In genomic region chr8:104380269-104380668, GRCm38 (mm10) we compare ENCODE assay signal across 29 mouse cellular contexts. TPM values are rescaled to one million over a fixed set of nuclear protein-coding genes. Genes with fewer than 3 reads are reported as not detected.
"Had no signal": no experiment of that assay in that cellular context is flagged by ENCODE, and none has a peak within 500 bp of the region (broad histone marks: within the 10 kb centered on the region; RNA-seq: fewer than 3 reads in every experiment).

No protein-coding gene starts in this region.

- H3K4me2 ChIP-seq: kidney, embryonic 15.5 days; limb, embryonic 13.5 days; liver, embryonic 12.5 days; liver, embryonic 15.5 days; lung, embryonic 15.5 days; midbrain, embryonic 15.5 days; neural tube, embryonic 12.5 days; neural tube, embryonic 15.5 days; stomach, embryonic 15.5 days had no signal

- H3K27me3 ChIP-seq: kidney, embryonic 15.5 days; limb, embryonic 13.5 days; liver, embryonic 12.5 days; liver, embryonic 15.5 days; lung, embryonic 15.5 days; midbrain, embryonic 15.5 days; neural tube, embryonic 12.5 days; neural tube, embryonic 15.5 days; stomach, embryonic 15.5 days had no signal

- ATAC-seq: liver, embryonic 12.5 days; midbrain, embryonic 15.5 days had no signal

- H3K36me3 ChIP-seq: kidney, embryonic 15.5 days; limb, embryonic 10.5 days; limb, embryonic 13.5 days; liver, embryonic 12.5 days; liver, embryonic 15.5 days; lung, embryonic 15.5 days; midbrain, embryonic 10.5 days; midbrain, embryonic 15.5 days; neural tube, embryonic 12.5 days; neural tube, embryonic 15.5 days; stomach, embryonic 15.5 days had no signal

- DNase-seq: kidney, adult 8-10 months; kidney, postnatal 10 days; kidney, postnatal 36 days; layer of hippocampus, postnatal 36 days; liver; lung, adult 18-20 months; lung, postnatal 10 days; lung, postnatal 36 days; right cerebral cortex, adult 18-20 months; right cerebral cortex, postnatal 14 days; spleen, adult 18-20 months; thymus, postnatal 25 days had no signal

- H3K27ac ChIP-seq: kidney, embryonic 15.5 days; limb, embryonic 10.5 days; limb, embryonic 13.5 days; liver, embryonic 12.5 days; liver, embryonic 15.5 days; lung, embryonic 15.5 days; midbrain, embryonic 10.5 days; midbrain, embryonic 15.5 days; neural tube, embryonic 12.5 days; neural tube, embryonic 15.5 days had no signal

- H3K9ac ChIP-seq: kidney, embryonic 15.5 days; liver, embryonic 12.5 days; liver, embryonic 15.5 days; lung, embryonic 15.5 days; midbrain, embryonic 15.5 days; neural tube, embryonic 12.5 days; neural tube, embryonic 15.5 days; stomach, embryonic 15.5 days had no signal

- H3K9me3 ChIP-seq: kidney, embryonic 15.5 days; limb, embryonic 10.5 days; limb, embryonic 13.5 days; liver, embryonic 12.5 days; liver, embryonic 15.5 days; lung, embryonic 15.5 days; megakaryocyte, embryonic 14.5 days; midbrain, embryonic 10.5 days; midbrain, embryonic 15.5 days; neural tube, embryonic 12.5 days; neural tube, embryonic 15.5 days; stomach, embryonic 15.5 days had no signal

- H3K4me3 ChIP-seq: kidney, embryonic 15.5 days; limb, embryonic 10.5 days; limb, embryonic 13.5 days; liver, embryonic 12.5 days; liver, embryonic 15.5 days; lung, embryonic 15.5 days; megakaryocyte, embryonic 14.5 days; midbrain, embryonic 10.5 days; midbrain, embryonic 15.5 days; neural tube, embryonic 12.5 days; neural tube, embryonic 15.5 days; stomach, embryonic 15.5 days had no signal

RNA-seq across cellular contexts. Expression of gene Cmtm2b, which starts 58.2 kb away (rescaled TPM):
- total RNA-seq: layer of hippocampus, adult 8-10 months; layer of hippocampus, postnatal 10 days; layer of hippocampus, postnatal 36 days; left cerebral cortex, adult 8-10 months; left cerebral cortex, postnatal 25 days had no signal
- polyA plus RNA-seq: kidney, embryonic 15.5 days; limb, embryonic 10.5 days; limb, embryonic 13.5 days; liver, embryonic 12.5 days; liver, embryonic 15.5 days; lung, embryonic 15.5 days; midbrain, embryonic 10.5 days; midbrain, embryonic 15.5 days; neural tube, embryonic 12.5 days; neural tube, embryonic 15.5 days; stomach, embryonic 15.5 days; thymus, postnatal 0 days had no signal

RNA-seq across cellular contexts. Expression of gene Gm11020, which starts 58.9 kb away (rescaled TPM):
- total RNA-seq: layer of hippocampus, adult 8-10 months; layer of hippocampus, postnatal 10 days; layer of hippocampus, postnatal 36 days; left cerebral cortex, adult 8-10 months; left cerebral cortex, postnatal 25 days had no signal
- polyA plus RNA-seq: kidney, embryonic 15.5 days; limb, embryonic 10.5 days; limb, embryonic 13.5 days; liver, embryonic 12.5 days; liver, embryonic 15.5 days; lung, embryonic 15.5 days; midbrain, embryonic 10.5 days; midbrain, embryonic 15.5 days; neural tube, embryonic 12.5 days; neural tube, embryonic 15.5 days; stomach, embryonic 15.5 days; thymus, postnatal 0 days had no signal
